In the genomic region with DNA sequence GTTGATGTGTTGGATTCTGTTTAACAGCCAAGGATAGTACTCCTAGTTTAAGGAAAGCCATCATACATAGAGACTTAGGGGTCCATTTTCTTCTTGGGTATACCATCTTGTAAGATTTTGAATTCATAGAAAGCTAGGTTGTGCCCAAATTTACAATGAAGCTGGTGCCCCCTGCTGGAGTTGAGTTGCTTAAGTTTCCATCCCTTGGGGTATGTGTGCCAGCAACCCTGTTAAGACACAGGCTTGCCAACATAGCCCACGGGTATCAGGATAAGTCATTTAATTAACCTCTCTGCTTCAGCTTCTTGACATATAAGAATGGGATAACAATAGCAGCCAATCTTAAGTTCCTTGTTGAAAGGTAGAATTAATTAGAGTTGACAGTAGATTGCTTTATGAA, we compare ENCODE assay signal across 9 mouse cellular contexts.
DNase-seq lines count a peak whose midpoint lies in the region; ATAC-seq and TF ChIP-seq lines count a peak whose summit lies in the region.
"Had no signal": no experiment of that assay in that cellular context is flagged by ENCODE, and none has a peak within 500 bp of the region (broad histone marks: within the 10 kb centered on the region; RNA-seq: fewer than 3 reads in every experiment).

No protein-coding gene starts in this region.

- no peak overlapping the region for H3K27ac ChIP-seq in hindbrain, embryonic 11.5 days (ENCODE audit: low read depth, low read length)
- no peak overlapping the region for H3K27ac ChIP-seq in hindbrain, embryonic 12.5 days
- H3K27ac ChIP-seq: hindbrain, embryonic 15.5 days had no signal

- intact Hi-C loops in heart, postnatal 14 days (cut with DNase I): loop anchor here (5.0 kb wide), 1 partner anchor 669 kb away; no protein-coding TSS in a partner anchor

- POLR2A ChIA-PET in Patski (lab: Charles Lee): interaction anchor here (0.6 kb wide), 3 partner anchors 41 to 1095 kb away, joined by 3 to 9 read pairs (median 3); no protein-coding TSS in a partner anchor

- ATAC-seq in hindbrain, embryonic 11.5 days (ENCODE audit: low FRiP score): no peak
- no peak for ATAC-seq in hindbrain, embryonic 12.5 days (ENCODE audit: low FRiP score)
- no peak for ATAC-seq in Patski

- no peak overlapping the region for H3K4me2 ChIP-seq in hindbrain, embryonic 11.5 days (replicated peaks; ENCODE audit: low read depth, low read length)
- no peak overlapping the region for H3K4me2 ChIP-seq in hindbrain, embryonic 12.5 days (replicated peaks)
- H3K4me2 ChIP-seq: hindbrain, embryonic 15.5 days had no signal

- H3K9me3 ChIP-seq in hindbrain, embryonic 11.5 days (ENCODE audit: control insufficient read depth, low read length): no peaks in the 10 kb centered on the region
- H3K9me3 ChIP-seq in hindbrain, embryonic 12.5 days (replicated peaks): no peaks in the 10 kb centered on the region
- H3K9me3 ChIP-seq: hindbrain, embryonic 15.5 days had no signal

- in situ Hi-C loops in Patski (cut with MboI; ENCODE audit: low pct_unique_long_range_greater_than_20kb): loop anchor here (5.0 to 10.0 kb wide), 2 partner anchors 393 to 669 kb away; no protein-coding TSS in a partner anchor

- H3K27me3 ChIP-seq in hindbrain, embryonic 11.5 days (ENCODE audit: control insufficient read depth, insufficient read depth, low read length): no peaks in the 10 kb centered on the region
- no peaks in the 10 kb centered on the region for H3K27me3 ChIP-seq in hindbrain, embryonic 12.5 days
- H3K27me3 ChIP-seq in Patski: peaks cover 10% of the 10 kb centered on the region
- H3K27me3 ChIP-seq: hindbrain, embryonic 15.5 days had no signal

- 66% methylated on average over 1 of the region's 1 CpGs for whole genome bisulfite sequencing in hindbrain, embryonic 11.5 days
- whole genome bisulfite sequencing in hindbrain, embryonic 12.5 days: 54% methylated on average over 1 of the region's 1 CpGs

- no peak overlapping the region for H3K4me3 ChIP-seq in hindbrain, embryonic 11.5 days (ENCODE audit: low read depth, low read length)
- H3K4me3 ChIP-seq in hindbrain, embryonic 12.5 days: no peak overlapping the region
- H3K4me3 ChIP-seq: hindbrain, embryonic 15.5 days had no signal

- CTCF ChIA-PET in Patski (lab: Charles Lee): no interaction called here

- no peak overlapping the region for H3K9ac ChIP-seq in hindbrain, embryonic 11.5 days (ENCODE audit: low read depth, low read length)
- H3K9ac ChIP-seq in hindbrain, embryonic 12.5 days: no peak overlapping the region
- H3K9ac ChIP-seq: hindbrain, embryonic 15.5 days had no signal

- DNase-seq in hindbrain, embryonic 11.5 days (ENCODE audit: low spot score): peak; percentile 61
- DNase-seq in Patski (ENCODE audit: low read depth, low spot score) (no peak), adipocyte (ENCODE audit: low spot score) (no peak)
- peak; percentile 31 to 65 for DNase-seq in cerebellum, postnatal 25 days
- peak; percentile 40 to 70 for DNase-seq in heart, postnatal 14 days
- DNase-seq in layer of hippocampus, postnatal 36 days: peak; percentile 46 to 57
- DNase-seq in ovary, postnatal 14 days (ENCODE audit: low spot score): peak; percentile 46

- peak; percentile 78 for TF ChIP-seq CTCF in Patski (IDR thresholded peaks at IDR 0.05)

- no peaks in the 10 kb centered on the region for H3K36me3 ChIP-seq in hindbrain, embryonic 11.5 days (ENCODE audit: control insufficient read depth, insufficient read depth, low read length)
- H3K36me3 ChIP-seq in hindbrain, embryonic 12.5 days: no peaks in the 10 kb centered on the region
- H3K36me3 ChIP-seq: hindbrain, embryonic 15.5 days had no signal

- no peaks in the 10 kb centered on the region for H3K4me1 ChIP-seq in hindbrain, embryonic 11.5 days (replicated peaks; ENCODE audit: control insufficient read depth, insufficient read depth, low read length)
- H3K4me1 ChIP-seq in hindbrain, embryonic 12.5 days: no peaks in the 10 kb centered on the region
- H3K4me1 ChIP-seq: hindbrain, embryonic 15.5 days had no signal

Comparison
In these comparisons a context has a peak if more than half of its experiments do, and no peak if none do; other contexts are left out.
1. DNase-seq: peak in hindbrain, embryonic 11.5 days (single experiment), cerebellum, postnatal 25 days (2 of 2), heart, postnatal 14 days (2 of 2), layer of hippocampus, postnatal 36 days (2 of 2) and ovary, postnatal 14 days (single experiment); none in Patski (single experiment) and adipocyte (single experiment).